Mouse (Mus musculus): Measurements from ENCODE around the gene Mybpc1.

DNA sequence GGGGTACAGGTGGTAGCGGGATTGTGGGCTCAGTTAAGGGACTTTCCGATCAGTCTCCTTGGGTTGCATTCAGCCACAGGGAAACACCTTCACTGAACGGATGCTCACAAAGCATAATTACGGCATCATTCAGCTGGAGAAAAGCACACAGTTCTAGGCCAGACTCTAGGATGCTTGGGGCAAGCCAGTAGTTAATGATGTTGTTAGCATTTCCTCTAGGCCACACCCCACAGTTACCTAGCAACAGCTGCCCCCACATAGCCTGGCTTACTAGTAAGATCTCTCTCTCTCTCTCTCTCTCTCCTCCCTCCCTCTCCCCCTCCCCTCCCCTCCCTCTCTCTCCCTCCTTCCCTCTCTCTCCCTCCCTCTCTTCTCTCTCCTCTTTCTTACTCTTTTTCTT, 22.1 kb upstream of the Mybpc1 start:
- TF ChIP-seq CTCF (IDR thresholded peaks at IDR 0.05; ENCODE audit: extremely low read depth, insufficient read length, insufficient replicate concordance, low read depth, low read length) (no peak), POLR2A (IDR thresholded peaks at IDR 0.05; ENCODE audit: low read depth, low read length) (no peak)

Data from small intestine, adult 2 months (tissue).